Mouse (Mus musculus): ENCODE data around the gene Gnl2.

Gnl2 gene

GRCm38 (mm10) chr4:125015806-125016635 is at the start of gene Gnl2:
Gene Gnl2, plus strand, starts transcription at chr4:125016585.
- no peak for DNase-seq (ENCODE audit: low spot score in 2 of 2)

- no peak for DNase-seq (ENCODE audit: low spot score in 2 of 2)
These were observed 47.7 kb upstream of the Gnl2 start for GRCm38 (mm10) chr4:124968711-124969110.

GRCm38 (mm10) chr4:124969219-124969848 is 47.1 kb upstream of the Gnl2 start:
- DNase-seq (ENCODE audit: low spot score in 2 of 2), result no peak

- no peak for DNase-seq (ENCODE audit: low spot score in 2 of 2)
These were observed 46.2 kb upstream of the Gnl2 start for GRCm38 (mm10) chr4:124970194-124970593.

- no peak for DNase-seq (ENCODE audit: low spot score in 2 of 2)
These were observed 45.7 kb upstream of the Gnl2 start for GRCm38 (mm10) chr4:124970677-124971076.

- DNase-seq (ENCODE audit: low spot score in 2 of 2), result no peak
These were observed 45.3 kb upstream of the Gnl2 start for GRCm38 (mm10) chr4:124971094-124971493.

GRCm38 (mm10) chr4:124972316-124972715 is 44.1 kb upstream of the Gnl2 start:
- no peak for DNase-seq (ENCODE audit: low spot score in 2 of 2)

GRCm38 (mm10) chr4:124973296-124973695 is 43.1 kb upstream of the Gnl2 start:
- no peak for DNase-seq (ENCODE audit: low spot score in 2 of 2)

GRCm38 (mm10) chr4:124978201-124978600 is 38.2 kb upstream of the Gnl2 start:
- DNase-seq (ENCODE audit: low spot score in 2 of 2), result no peak

GRCm38 (mm10) chr4:124983893-124984526 is 32.4 kb upstream of the Gnl2 start:
- DNase-seq (ENCODE audit: low spot score in 2 of 2), result no peak

GRCm38 (mm10) chr4:124984871-124985670 is 31.3 kb upstream of the Gnl2 start:
- no peak for DNase-seq (ENCODE audit: low spot score in 2 of 2)

GRCm38 (mm10) chr4:124985671-124986602 is 30.4 kb upstream of the Gnl2 start, which contains the start of gene Rspo1:
Gene Rspo1, plus strand, starts transcription at chr4:124986430.
- no peak for DNase-seq (ENCODE audit: low spot score in 2 of 2)

GRCm38 (mm10) chr4:124986739-124987710 is 29.4 kb upstream of the Gnl2 start:
- DNase-seq (ENCODE audit: low spot score in 2 of 2), result no peak

- DNase-seq (ENCODE audit: low spot score in 2 of 2), result no peak
These were observed 28.7 kb upstream of the Gnl2 start for GRCm38 (mm10) chr4:124987711-124988097.

GRCm38 (mm10) chr4:124988382-124988781 is 28.0 kb upstream of the Gnl2 start:
- no peak for DNase-seq (ENCODE audit: low spot score in 2 of 2)

- no peak for DNase-seq (ENCODE audit: low spot score in 2 of 2)
These were observed 26.6 kb upstream of the Gnl2 start for GRCm38 (mm10) chr4:124989787-124990253.

GRCm38 (mm10) chr4:124990325-124990724 is 26.1 kb upstream of the Gnl2 start:
- no peak for DNase-seq (ENCODE audit: low spot score in 2 of 2)

- DNase-seq (ENCODE audit: low spot score in 2 of 2), result no peak
These were observed 18.8 kb upstream of the Gnl2 start for GRCm38 (mm10) chr4:124997479-124998147.

GRCm38 (mm10) chr4:124999548-124999947 is 16.8 kb upstream of the Gnl2 start:
- no peak for DNase-seq (ENCODE audit: low spot score in 2 of 2)
